Mouse (Mus musculus): ENCODE measurements around the gene Hmgxb4.
A peak's percentile ranks its signal among the peaks of the same experiment; 100 is the strongest.

The Hmgxb4 gene

GRCm38 (mm10) chr8:75071627-75072346, 78.6 kb downstream of the Hmgxb4 start:
- peak; percentile 37 to 55 for DNase-seq (ENCODE audit: low read depth in 2 of 2, low spot score in 2 of 2)

- DNase-seq (ENCODE audit: low read depth in 2 of 2, low spot score in 2 of 2): no peak
These were observed 81.7 kb downstream of the Hmgxb4 start for GRCm38 (mm10) chr8:75074876-75075275.

GRCm38 (mm10) chr8:75078215-75078614, 85.1 kb downstream of the Hmgxb4 start:
- DNase-seq (ENCODE audit: low read depth in 2 of 2, low spot score in 2 of 2): no peak

- DNase-seq (ENCODE audit: low read depth in 2 of 2, low spot score in 2 of 2): no peak
These were observed 85.7 kb downstream of the Hmgxb4 start for GRCm38 (mm10) chr8:75078851-75079250.
